ENCODE assay signal across 17 mouse cellular contexts in genomic region chr7:127217475-127217874, GRCm38 (mm10). TPM values are rescaled to one million over a fixed set of nuclear protein-coding genes. Genes with fewer than 3 reads are reported as not detected.
DNase-seq lines count a peak whose midpoint lies in the region; ATAC-seq and TF ChIP-seq lines count a peak whose summit lies in the region.
"Had no signal": no experiment of that assay in that cellular context is flagged by ENCODE, and none has a peak within 500 bp of the region (broad histone marks: within the 10 kb centered on the region; RNA-seq: fewer than 3 reads in every experiment).

No protein-coding gene starts in this region.

- peaks cover 49% of the 10 kb centered on the region for H3K4me1 ChIP-seq in heart, embryonic 13.5 days
- peaks cover 56% of the 10 kb centered on the region for H3K4me1 ChIP-seq in thymus, adult 2 months (replicated peaks; ENCODE audit: control insufficient read depth, insufficient read depth, low read length)
- peaks cover 2% of the 10 kb centered on the region; the same call in 1 of the 2 replicates for H3K4me1 ChIP-seq in small intestine, adult 2 months (ENCODE audit: control insufficient read depth, insufficient read depth, insufficient read length, low read length)
- H3K4me1 ChIP-seq: midbrain, embryonic 12.5 days had no signal

- no peak overlapping the region for H3K4me3 ChIP-seq in heart, embryonic 13.5 days
- peak overlapping the region; percentile 88 for H3K4me3 ChIP-seq in thymus, adult 2 months (ENCODE audit: control insufficient read depth, insufficient read depth, low read length)
- peak overlapping the region; percentile 56 for H3K4me3 ChIP-seq in small intestine, adult 2 months (ENCODE audit: low read depth, low read length)
- H3K4me3 ChIP-seq: hindbrain, embryonic 13.5 days; midbrain, embryonic 12.5 days; myocyte had no signal

- H3K27me3 ChIP-seq in heart, embryonic 13.5 days (replicated peaks), result 0 out of 2 replicates have a peak, but pooled peaks cover 6% of the 10 kb centered on the region
- no peaks in the 10 kb centered on the region for H3K27me3 ChIP-seq in thymus, adult 2 months (ENCODE audit: control insufficient read depth, insufficient read depth, low read length)
- no peaks in the 10 kb centered on the region for H3K27me3 ChIP-seq in small intestine, adult 2 months (ENCODE audit: control insufficient read depth, insufficient read depth, low read length)

- H3K36me3 ChIP-seq in heart, embryonic 13.5 days, result no peaks in the 10 kb centered on the region
- peaks cover 14% of the 10 kb centered on the region for H3K36me3 ChIP-seq in thymus, adult 2 months (ENCODE audit: control insufficient read depth, insufficient read depth, low read length)
- no peaks in the 10 kb centered on the region for H3K36me3 ChIP-seq in small intestine, adult 2 months (ENCODE audit: control insufficient read depth, insufficient read depth, low read length)
- H3K36me3 ChIP-seq: hindbrain, embryonic 13.5 days; midbrain, embryonic 12.5 days had no signal

- peak overlapping the region; percentile 57 for H3K9ac ChIP-seq in heart, embryonic 13.5 days
- H3K9ac ChIP-seq: hindbrain, embryonic 13.5 days; midbrain, embryonic 12.5 days had no signal

- H3K4me2 ChIP-seq in heart, embryonic 13.5 days, result peak overlapping the region; percentile 49
- H3K4me2 ChIP-seq: hindbrain, embryonic 13.5 days; midbrain, embryonic 12.5 days had no signal

- WGBS in heart, embryonic 13.5 days, result 55% methylated on average over 6 of the region's 6 CpGs
- WGBS in thymus, adult 2 months, result 29% methylated on average over 6 of the region's 6 CpGs
- 77% methylated on average over 6 of the region's 6 CpGs for whole genome bisulfite sequencing in small intestine, adult 2 months

- no peak for ATAC-seq in heart, embryonic 13.5 days (ENCODE audit: extremely low read depth, insufficient number of reproducible peaks, low FRiP score, low TSS enrichment)
- ATAC-seq: intestine, postnatal 0 days had no signal

- DNase-seq in heart, adult 18-20 months, result no peak
- no peak for DNase-seq in thymus, adult 2 months
- no peak for DNase-seq in thymus, postnatal 25 days
- DNase-seq in R1 (ENCODE audit: low read depth, low spot score), result peak; percentile 76
- DNase-seq in spleen, adult 12 weeks (ENCODE audit: low spot score), result no peak
- DNase-seq in right cerebral cortex, adult 18-20 months, result no peak
- DNase-seq: cerebellum, postnatal 25 days; gastrocnemius, postnatal 25 days; kidney, postnatal 10 days; layer of hippocampus, adult 9-11 months; retina, postnatal 1 day had no signal

- TF ChIP-seq POLR2A in thymus, adult 2 months (IDR thresholded peaks at IDR 0.05; ENCODE audit: control insufficient read depth, extremely low read depth, insufficient read depth, low read length, poor library complexity), result no peak
- no peak for TF ChIP-seq POLR2A in small intestine, adult 2 months (IDR thresholded peaks at IDR 0.05; ENCODE audit: low read depth, low read length)

- peak overlapping the region; percentile 84 for H3K27ac ChIP-seq in heart, embryonic 13.5 days (replicated peaks)
- H3K27ac ChIP-seq in thymus, adult 2 months (ENCODE audit: control insufficient read depth, insufficient read depth, low read length), result peak overlapping the region; percentile 98
- peak overlapping the region; percentile 81; the same call in 1 of the 2 replicates for H3K27ac ChIP-seq in small intestine, adult 2 months (ENCODE audit: insufficient read depth, low read depth, low read length)
- H3K27ac ChIP-seq: hindbrain, embryonic 13.5 days; midbrain, embryonic 12.5 days had no signal

- TF ChIP-seq CTCF in thymus, adult 2 months (IDR thresholded peaks at IDR 0.05; ENCODE audit: borderline replicate concordance, control insufficient read depth, extremely low read depth, insufficient read depth, low read length, poor library complexity), result no peak
- TF ChIP-seq CTCF in small intestine, adult 2 months (IDR thresholded peaks at IDR 0.05; ENCODE audit: extremely low read depth, insufficient read length, insufficient replicate concordance, low read depth, low read length), result no peak

- no peaks in the 10 kb centered on the region for H3K9me3 ChIP-seq in heart, embryonic 13.5 days
- H3K9me3 ChIP-seq: hindbrain, embryonic 13.5 days; midbrain, embryonic 12.5 days had no signal

RNA-seq across cellular contexts. Expression of gene Mylpf, which starts 8.8 kb away (rescaled TPM):
- 17.0 and 24.9 TPM in 2 replicates for polyA plus RNA-seq in heart, embryonic 13.5 days (2015; fragmentation: Nextera tagmentation; extraction: Ambion mirVana)
- total RNA-seq in heart, adult 18-20 months (2021), result 1 to 10 TPM; 1.1 to 3.7 TPM
- polyA plus RNA-seq in thymus, adult 2 months (2012; rRNA removed), result 10.7 and 12.3 TPM in 2 replicates
- 0.74 and 1.3 TPM in 2 replicates for polyA plus RNA-seq in small intestine, adult 2 months (2012; rRNA removed)

RNA-seq across cellular contexts. Expression of gene Tbc1d10b, which starts 9.2 kb away (rescaled TPM):
- polyA plus RNA-seq in heart, embryonic 13.5 days (2015; fragmentation: Nextera tagmentation; extraction: Ambion mirVana), result 18.0 and 18.2 TPM in 2 replicates
- total RNA-seq in heart, adult 18-20 months (2021), result 10 to 100 TPM; 20.8 to 21.6 TPM
- 70.3 and 81.3 TPM in 2 replicates for polyA plus RNA-seq in thymus, adult 2 months (2012; rRNA removed)
- polyA plus RNA-seq in small intestine, adult 2 months (2012; rRNA removed), result 17.5 and 44.1 TPM in 2 replicates

RNA-seq across cellular contexts. Expression of gene Zfp553, which starts 15.4 kb away (rescaled TPM):
- 21.4 and 24.1 TPM in 2 replicates for polyA plus RNA-seq in heart, embryonic 13.5 days (2015; fragmentation: Nextera tagmentation; extraction: Ambion mirVana)
- total RNA-seq in heart, adult 18-20 months (2021), result 1 to 10 TPM; 6.4 to 6.7 TPM
- 30.4 and 31.6 TPM in 2 replicates for polyA plus RNA-seq in thymus, adult 2 months (2012; rRNA removed)
- 4.9 and 8.1 TPM in 2 replicates for polyA plus RNA-seq in small intestine, adult 2 months (2012; rRNA removed)

RNA-seq across cellular contexts. Expression of gene Sept1, which starts 15.5 kb away (rescaled TPM):
- 23.1 and 23.2 TPM in 2 replicates for polyA plus RNA-seq in heart, embryonic 13.5 days (2015; fragmentation: Nextera tagmentation; extraction: Ambion mirVana)
- total RNA-seq in heart, adult 18-20 months (2021), result 1 to 10 TPM; 3.0 to 7.7 TPM
- 1,045 and 1,102 TPM in 2 replicates for polyA plus RNA-seq in thymus, adult 2 months (2012; rRNA removed)
- polyA plus RNA-seq in small intestine, adult 2 months (2012; rRNA removed), result 14.3 and 34.1 TPM in 2 replicates

RNA-seq across cellular contexts. Expression of gene Cd2bp2, which starts 21.6 kb away (rescaled TPM):
- 42.1 TPM in 2 replicates for polyA plus RNA-seq in heart, embryonic 13.5 days (2015; fragmentation: Nextera tagmentation; extraction: Ambion mirVana)
- 10 to 100 TPM; 35.1 to 36.9 TPM for total RNA-seq in heart, adult 18-20 months (2021)
- polyA plus RNA-seq in thymus, adult 2 months (2012; rRNA removed), result 63.4 and 67.2 TPM in 2 replicates
- polyA plus RNA-seq in small intestine, adult 2 months (2012; rRNA removed), result 7.6 and 13.9 TPM in 2 replicates
